Mouse (Mus musculus): Measurements from ENCODE around the gene Fosl1. TPM values are rescaled to one million over a fixed set of nuclear protein-coding genes. Genes with fewer than 3 reads are reported as not detected.
"Not testable (repeated sequence)": the region's sequence is repeated elsewhere in the genome, so short reads cannot be mapped to it uniquely, and the experiment has no call there.

Fosl1 gene
- polyA plus RNA-seq, 1 experiment = not detected

- DNase-seq (ENCODE audit: low read depth) = no peak
- TF ChIP-seq POLR2A (IDR thresholded peaks at IDR 0.05; ENCODE audit: borderline replicate concordance, extremely low read depth, insufficient read depth, insufficient read length, poor library complexity, severe bottlenecking) = no peak
- no peak for TF ChIP-seq CTCF (IDR thresholded peaks at IDR 0.05; ENCODE audit: borderline replicate concordance, extremely low read depth, insufficient read depth, insufficient read length)
Measured at GRCm38 (mm10) chr19:5485821-5486220, 38.5 kb downstream of the Fosl1 start.

GRCm38 (mm10) chr19:5486286-5486685 lies 38.9 kb downstream of the Fosl1 start:
- DNase-seq (ENCODE audit: low read depth) = no peak
- no peak for TF ChIP-seq POLR2A (IDR thresholded peaks at IDR 0.05; ENCODE audit: borderline replicate concordance, extremely low read depth, insufficient read depth, insufficient read length, poor library complexity, severe bottlenecking)
- TF ChIP-seq CTCF (IDR thresholded peaks at IDR 0.05; ENCODE audit: borderline replicate concordance, extremely low read depth, insufficient read depth, insufficient read length) = no peak

- DNase-seq (ENCODE audit: low read depth) = no peak
- TF ChIP-seq POLR2A (IDR thresholded peaks at IDR 0.05; ENCODE audit: borderline replicate concordance, extremely low read depth, insufficient read depth, insufficient read length, poor library complexity, severe bottlenecking) (no peak), CTCF (IDR thresholded peaks at IDR 0.05; ENCODE audit: borderline replicate concordance, extremely low read depth, insufficient read depth, insufficient read length) (no peak)
Measured at GRCm38 (mm10) chr19:5486771-5487170, 39.4 kb downstream of the Fosl1 start.

GRCm38 (mm10) chr19:5487768-5488550 lies 40.6 kb downstream of the Fosl1 start, which contains the start of gene Mus81:
Mus81 (minus strand) TSS chr19:5488402.
- peak; percentile 97 for DNase-seq (ENCODE audit: low read depth)
- peak; percentile 89 for TF ChIP-seq CTCF (IDR thresholded peaks at IDR 0.05; ENCODE audit: borderline replicate concordance, extremely low read depth, insufficient read depth, insufficient read length)
- TF ChIP-seq POLR2A (IDR thresholded peaks at IDR 0.05; ENCODE audit: borderline replicate concordance, extremely low read depth, insufficient read depth, insufficient read length, poor library complexity, severe bottlenecking) = peak; percentile 49; the same call in 1 of the 2 replicates

- TF ChIP-seq POLR2A (IDR thresholded peaks at IDR 0.05; ENCODE audit: borderline replicate concordance, extremely low read depth, insufficient read depth, insufficient read length, poor library complexity, severe bottlenecking) (peak; percentile 45; the same call in 1 of the 2 replicates), CTCF (IDR thresholded peaks at IDR 0.05; ENCODE audit: borderline replicate concordance, extremely low read depth, insufficient read depth, insufficient read length) (peak; percentile 12; the same call in 1 of the 2 replicates)
- peak; percentile 98 for DNase-seq (ENCODE audit: low read depth)
Measured at GRCm38 (mm10) chr19:5488878-5489571, 41.7 kb downstream of the Fosl1 start.

GRCm38 (mm10) chr19:5489721-5490120 lies 42.4 kb downstream of the Fosl1 start:
- not testable (repeated sequence) for DNase-seq (ENCODE audit: low read depth)

GRCm38 (mm10) chr19:5490313-5490897 lies 43.1 kb downstream of the Fosl1 start, which contains the start of gene Cfl1:
Cfl1 (plus strand) TSS chr19:5490455.
- peak; percentile 99 for DNase-seq (ENCODE audit: low read depth)
- peak; percentile 89 for TF ChIP-seq POLR2A (IDR thresholded peaks at IDR 0.05; ENCODE audit: borderline replicate concordance, extremely low read depth, insufficient read depth, insufficient read length, poor library complexity, severe bottlenecking)
- TF ChIP-seq CTCF (IDR thresholded peaks at IDR 0.05; ENCODE audit: borderline replicate concordance, extremely low read depth, insufficient read depth, insufficient read length) = no peak

GRCm38 (mm10) chr19:5490898-5491708 lies 43.8 kb downstream of the Fosl1 start:
- DNase-seq (ENCODE audit: low read depth) = peak; percentile 87
- TF ChIP-seq POLR2A (IDR thresholded peaks at IDR 0.05; ENCODE audit: borderline replicate concordance, extremely low read depth, insufficient read depth, insufficient read length, poor library complexity, severe bottlenecking) (no peak), CTCF (IDR thresholded peaks at IDR 0.05; ENCODE audit: borderline replicate concordance, extremely low read depth, insufficient read depth, insufficient read length) (no peak)

GRCm38 (mm10) chr19:5492641-5493040 lies 45.3 kb downstream of the Fosl1 start:
- TF ChIP-seq POLR2A (IDR thresholded peaks at IDR 0.05; ENCODE audit: borderline replicate concordance, extremely low read depth, insufficient read depth, insufficient read length, poor library complexity, severe bottlenecking) (no peak), CTCF (IDR thresholded peaks at IDR 0.05; ENCODE audit: borderline replicate concordance, extremely low read depth, insufficient read depth, insufficient read length) (no peak)
- DNase-seq (ENCODE audit: low read depth) = no peak

- DNase-seq (ENCODE audit: low read depth) = not testable (repeated sequence)
Measured at GRCm38 (mm10) chr19:5493301-5493721, 46.0 kb downstream of the Fosl1 start.

- TF ChIP-seq POLR2A (IDR thresholded peaks at IDR 0.05; ENCODE audit: borderline replicate concordance, extremely low read depth, insufficient read depth, insufficient read length, poor library complexity, severe bottlenecking) (no peak), CTCF (IDR thresholded peaks at IDR 0.05; ENCODE audit: borderline replicate concordance, extremely low read depth, insufficient read depth, insufficient read length) (no peak)
- no peak for DNase-seq (ENCODE audit: low read depth)
Measured at GRCm38 (mm10) chr19:5494314-5494713, 47.0 kb downstream of the Fosl1 start.

Data from brain, embryonic 14.5 days (tissue).